Mouse (Mus musculus) CH12.LX (cell line): Measurements from ENCODE around the gene Cobll1. TPM values are rescaled to one million over a fixed set of nuclear protein-coding genes. Genes with fewer than 3 reads are reported as not detected.
A peak's percentile ranks its signal among the peaks of the same experiment; 100 is the strongest.

Experiments
- DNase-seq: peaks from one replicate; pipeline ENCODE4 v3.0.0-alpha.2; 2013; ENCODE audit errors: extremely low read depth
- H3K27ac ChIP-seq: 2 replicates; pipeline ENCODE4 v1.5.1; 2012; ENCODE audit warnings: low read depth, mild to moderate bottlenecking, control low read depth, moderate library complexity; ENCODE audit not compliant: insufficient read depth
- H3K27me3 ChIP-seq: replicated peaks from 2 replicates; pipeline ENCODE3; 2012; ENCODE audit warnings: inconsistent platforms
- H3K36me3 ChIP-seq, 2 experiments: replicated peaks in 1 of 2; 2 replicates each; pipeline versions ENCODE3 to v1.6.1; 2012; ENCODE audit warnings: inconsistent platforms in 1 of 2, low read length in 1 of 2, mild to moderate bottlenecking in 1 of 2, mixed read lengths in 1 of 2, moderate library complexity in 1 of 2; ENCODE audit not compliant: control insufficient read depth in 1 of 2, insufficient read depth in 1 of 2
- H3K4me1 ChIP-seq, 2 experiments: 2 replicates each; pipeline ENCODE4 v1.6.1; 2012; ENCODE audit warnings: inconsistent platforms in 1 of 2, moderate library complexity in 1 of 2; ENCODE audit not compliant: insufficient read depth in 2 of 2, control insufficient read depth in 1 of 2
- H3K4me2 ChIP-seq: 2 replicates; pipeline ENCODE4 v1.6.1; 2012; ENCODE audit warnings: low read depth, mild to moderate bottlenecking, control low read depth; ENCODE audit not compliant: poor library complexity, insufficient read depth, severe bottlenecking
- H3K4me3 ChIP-seq, 3 experiments: fragments of 150-350 bp in 1 of 3; sonication (generic) in 1 of 3; replicated peaks in 1 of 3; 2 replicates each; pipeline versions ENCODE3 to v1.5.1; 2011 to 2012; ENCODE audit warnings: low read depth in 2 of 3, low read length in 2 of 3, mild to moderate bottlenecking in 2 of 3, moderate library complexity in 2 of 3, control low read depth in 1 of 3, improper control_type of control experiment in 1 of 3, inconsistent platforms in 1 of 3, mixed read lengths in 1 of 3; ENCODE audit not compliant: poor library complexity in 1 of 3
- H3K79me2 ChIP-seq: replicated peaks from 2 replicates; pipeline ENCODE4 v1.6.1; 2012; ENCODE audit warnings: mild to moderate bottlenecking, moderate library complexity; ENCODE audit not compliant: control insufficient read depth, poor library complexity, insufficient read depth, severe bottlenecking; ENCODE audit errors: extremely low read depth
- H3K9ac ChIP-seq: 2 replicates; pipeline ENCODE4 v1.6.1; 2012; ENCODE audit warnings: low read depth, mild to moderate bottlenecking, control low read depth, moderate library complexity; ENCODE audit not compliant: insufficient read depth
- H3K9me3 ChIP-seq: replicated peaks from 2 replicates; pipeline ENCODE3; 2012; ENCODE audit warnings: low read length, inconsistent platforms, mixed read lengths
- CTCF ChIP-seq, 2 experiments: IDR thresholded peaks in 1 of 2; conservative IDR thresholded peaks in 1 of 2; 2 replicates each; pipeline ENCODE4 v1.5.1; 2011 to 2012; ENCODE audit warnings: low read depth in 2 of 2, low read length in 2 of 2, improper control_type of control experiment in 1 of 2, inconsistent platforms in 1 of 2, mild to moderate bottlenecking in 1 of 2, moderate library complexity in 1 of 2
- EP300 ChIP-seq: IDR thresholded peaks from 2 replicates; pipeline ENCODE4 v1.6.1; 2011; ENCODE audit warnings: low read length, improper control_type of control experiment
- ETS1 ChIP-seq: conservative IDR thresholded peaks from 2 replicates; pipeline ENCODE4 v1.6.1; 2012; ENCODE audit warnings: low read depth, mild to moderate bottlenecking, inconsistent platforms, low read length, improper control_type of control experiment, moderate library complexity
- HCFC1 ChIP-seq: IDR thresholded peaks from 2 replicates; pipeline ENCODE4 v1.6.1; 2012; ENCODE audit warnings: low read depth, mild to moderate bottlenecking, inconsistent platforms, low read length, improper control_type of control experiment
- MXI1 ChIP-seq: IDR thresholded peaks from 2 replicates; pipeline ENCODE4 v1.6.1; 2011; ENCODE audit warnings: mild to moderate bottlenecking, low read depth, low read length, improper control_type of control experiment
- NELFE ChIP-seq: IDR thresholded peaks from 2 replicates; pipeline ENCODE4 v1.6.1; 2011; ENCODE audit warnings: low read depth, low read length, improper control_type of control experiment
- NRF1 ChIP-seq: IDR thresholded peaks from 2 replicates; pipeline ENCODE4 v1.6.1; 2014; ENCODE audit warnings: low read depth, mild to moderate bottlenecking, inconsistent platforms, low read length, improper control_type of control experiment, moderate library complexity
- PAX5 ChIP-seq: IDR thresholded peaks from 2 replicates; pipeline ENCODE4 v1.6.1; 2012; ENCODE audit warnings: low read length, inconsistent platforms, mixed read lengths
- POLR2AphosphoS2 ChIP-seq: IDR thresholded peaks from 2 replicates; pipeline ENCODE4 v1.6.1; 2011; ENCODE audit warnings: low read depth, low read length, improper control_type of control experiment
- RAD21 ChIP-seq: IDR thresholded peaks from 2 replicates; pipeline ENCODE4 v1.6.1; 2011; ENCODE audit warnings: low read depth, mild to moderate bottlenecking, low read length, improper control_type of control experiment, moderate library complexity
- RCOR1 ChIP-seq: conservative IDR thresholded peaks from 2 replicates; pipeline ENCODE4 v1.6.1; 2012; ENCODE audit warnings: low read depth, mild to moderate bottlenecking, inconsistent platforms, low read length, improper control_type of control experiment
- SMC3 ChIP-seq: IDR thresholded peaks from 2 replicates; pipeline ENCODE4 v1.6.1; 2011; ENCODE audit warnings: low read depth, low read length, improper control_type of control experiment
- TCF12 ChIP-seq: IDR thresholded peaks from 2 replicates; pipeline ENCODE4 v1.6.1; 2014; ENCODE audit warnings: low read depth, mild to moderate bottlenecking, inconsistent platforms, low read length, improper control_type of control experiment
- UBTF ChIP-seq: IDR thresholded peaks from 2 replicates; pipeline ENCODE4 v1.6.1; 2012; ENCODE audit warnings: low read depth, mild to moderate bottlenecking, inconsistent platforms, low read length, improper control_type of control experiment, moderate library complexity
- ZC3H11A ChIP-seq: IDR thresholded peaks from 2 replicates; pipeline ENCODE4 v1.6.1; 2012; ENCODE audit warnings: low read depth, mild to moderate bottlenecking, inconsistent platforms, low read length, improper control_type of control experiment
- ZKSCAN1 ChIP-seq: IDR thresholded peaks from 2 replicates; pipeline ENCODE4 v1.6.1; 2012; ENCODE audit warnings: low read depth, inconsistent platforms, low read length, improper control_type of control experiment, borderline replicate concordance
- dilution Hi-C: fragments of 300-500 bp; cut with MboI; formaldehyde crosslinking; loops from 2 replicates; pipeline ENCODE4 v1.14.3; 2020; ENCODE audit warnings: low sequenced_read_pairs; ENCODE audit not compliant: extremely low pct_unique_long_range_greater_than_20kb, extremely low pct_ligation_motif_present
- in situ Hi-C: fragments of 300-500 bp; cut with MboI; formaldehyde crosslinking; loops from 3 replicates; pipeline ENCODE4 v1.14.3; 2019; ENCODE audit warnings: low sequenced_read_pairs, low pct_ligation_motif_present, low pct_unique_long_range_greater_than_20kb, mixed read lengths
- polyA plus RNA-seq: library from polyadenylated mRNA; unstranded; fragments of >175 nt; gene quantifications from 2 replicates; pipeline ENCODE4 v1.2.1, GENCODE M21; 2012; ENCODE audit warnings: low read depth; ENCODE audit not compliant: insufficient read length
- total RNA-seq, 2 experiments: library from RNA; depleted of rRNA; stranded (reverse); fragments of 300-350 nt in 1 of 2; fragments of >200 nt in 1 of 2; gene quantifications; 2 replicates each; pipeline ENCODE4 v1.2.3; 2012 to 2014

Cobll1 gene
- total and polyA plus RNA-seq, 3 experiments = 0.67 to 1.9 (median 1.5) TPM

GRCm38 (mm10) chr2:65123702-65124101, 115.5 kb downstream of the Cobll1 start:
- Histone ChIP-seq H3K79me2 (no peaks in the 10 kb centered on the region), H3K27ac (no peak overlapping the region), H3K4me2 (no peak overlapping the region), H3K27me3 (no peaks in the 10 kb centered on the region), H3K9ac (no peak overlapping the region), H3K4me1 (no peaks in the 10 kb centered on the region), H3K36me3 (no peaks in the 10 kb centered on the region), H3K9me3 (no peaks in the 10 kb centered on the region), H3K4me3 (no peak overlapping the region)
- dilution Hi-C loops (no loop called here), in situ Hi-C loops (no loop called here)
- TF ChIP-seq PAX5 = no peak
- TF ChIP-seq HCFC1 = no peak
- TF ChIP-seq MXI1 = no peak
- DNase-seq = no peak

- Histone ChIP-seq H3K4me2 (no peak overlapping the region), H3K79me2 (no peaks in the 10 kb centered on the region), H3K4me3 (no peak overlapping the region), H3K4me1 (no peaks in the 10 kb centered on the region), H3K36me3 (no peaks in the 10 kb centered on the region), H3K9ac (no peak overlapping the region), H3K27ac (no peak overlapping the region), H3K27me3 (no peaks in the 10 kb centered on the region), H3K9me3 (no peaks in the 10 kb centered on the region)
- dilution Hi-C loops (no loop called here), in situ Hi-C loops (no loop called here)
- DNase-seq = peak; percentile 49
- TF ChIP-seq ZKSCAN1 = no peak
- TF ChIP-seq CTCF (conservative IDR thresholded peaks at IDR 0.05 in 1 of 2, IDR thresholded peaks at IDR 0.05 in 1 of 2; ENCODE audit: low read depth in 2 of 2, low read length in 2 of 2) = peak; percentile 51 to 81
- TF ChIP-seq RAD21 = peak; percentile 89
- TF ChIP-seq TCF12 = no peak
- peak; percentile 79 for TF ChIP-seq SMC3
- TF ChIP-seq NELFE = no peak
- TF ChIP-seq RCOR1 = no peak
- peak; percentile 70 for TF ChIP-seq ZC3H11A
Measured at GRCm38 (mm10) chr2:65121435-65121834, 117.8 kb downstream of the Cobll1 start.

- H3K9me3 ChIP-seq = no peaks in the 10 kb centered on the region
- H3K4me3 ChIP-seq = no peak overlapping the region
- no peak for DNase-seq
- no peaks in the 10 kb centered on the region for H3K79me2 ChIP-seq
- no peak overlapping the region for H3K27ac ChIP-seq
- no peaks in the 10 kb centered on the region for H3K4me1 ChIP-seq
- dilution Hi-C loops = no loop called here
- H3K36me3 ChIP-seq = no peaks in the 10 kb centered on the region
- H3K27me3 ChIP-seq = no peaks in the 10 kb centered on the region
- no peak overlapping the region for H3K9ac ChIP-seq
- no peak overlapping the region for H3K4me2 ChIP-seq
- TF ChIP-seq EP300 = no peak
- TF ChIP-seq POLR2AphosphoS2 = no peak
- no peak for TF ChIP-seq UBTF
- TF ChIP-seq ETS1 = no peak
- no peak for TF ChIP-seq NRF1
- TF ChIP-seq ZC3H11A = no peak
- in situ Hi-C loops = no loop called here
Measured at GRCm38 (mm10) chr2:65121012-65121411, 118.2 kb downstream of the Cobll1 start.
